Mouse (Mus musculus) cerebellum, postnatal 10 days (tissue): ENCODE measurements around the gene Pde4a.

Experiments
- DNase-seq, 2 experiments: peaks; one replicate each; pipeline ENCODE4 v3.0.0; 2021; ENCODE audit warnings: mixed read lengths in 2 of 2

Gene Pde4a

GRCm38 (mm10) chr9:21165041-21165951, at the start of gene Pde4a:
Gene Pde4a, plus strand, starts transcription at chr9:21165714.
- peak; percentile 75 to 77 for DNase-seq

GRCm38 (mm10) chr9:21117073-21117472, 48.4 kb upstream of the Pde4a start:
- no peak for DNase-seq

- no peak for DNase-seq
Observed at GRCm38 (mm10) chr9:21121483-21121882, 44.0 kb upstream of the Pde4a start.

DNA sequence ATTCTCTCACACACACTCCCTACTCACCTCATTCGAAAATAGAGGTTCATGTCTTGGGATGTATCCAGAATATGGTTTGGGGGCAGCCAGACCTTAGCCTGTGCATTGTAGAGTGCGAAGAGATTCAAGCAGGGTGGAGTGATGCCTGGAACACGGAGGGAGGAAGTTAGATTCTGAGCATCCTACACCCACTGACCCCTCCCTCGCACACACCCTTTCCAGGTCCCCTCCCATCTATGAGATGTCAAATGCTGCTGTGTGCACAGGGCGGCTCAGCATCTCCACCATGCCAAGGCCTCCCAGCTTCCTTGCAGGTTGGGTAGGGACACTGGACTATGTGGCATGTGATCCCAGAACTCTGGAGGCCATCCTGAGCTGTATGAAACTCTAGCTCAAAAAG, 40.7 kb upstream of the Pde4a start:
- DNase-seq = no peak

- no peak for DNase-seq
Observed at GRCm38 (mm10) chr9:21125502-21126258, 39.8 kb upstream of the Pde4a start.

GRCm38 (mm10) chr9:21126259-21126627, 39.3 kb upstream of the Pde4a start:
- no peak for DNase-seq

DNA sequence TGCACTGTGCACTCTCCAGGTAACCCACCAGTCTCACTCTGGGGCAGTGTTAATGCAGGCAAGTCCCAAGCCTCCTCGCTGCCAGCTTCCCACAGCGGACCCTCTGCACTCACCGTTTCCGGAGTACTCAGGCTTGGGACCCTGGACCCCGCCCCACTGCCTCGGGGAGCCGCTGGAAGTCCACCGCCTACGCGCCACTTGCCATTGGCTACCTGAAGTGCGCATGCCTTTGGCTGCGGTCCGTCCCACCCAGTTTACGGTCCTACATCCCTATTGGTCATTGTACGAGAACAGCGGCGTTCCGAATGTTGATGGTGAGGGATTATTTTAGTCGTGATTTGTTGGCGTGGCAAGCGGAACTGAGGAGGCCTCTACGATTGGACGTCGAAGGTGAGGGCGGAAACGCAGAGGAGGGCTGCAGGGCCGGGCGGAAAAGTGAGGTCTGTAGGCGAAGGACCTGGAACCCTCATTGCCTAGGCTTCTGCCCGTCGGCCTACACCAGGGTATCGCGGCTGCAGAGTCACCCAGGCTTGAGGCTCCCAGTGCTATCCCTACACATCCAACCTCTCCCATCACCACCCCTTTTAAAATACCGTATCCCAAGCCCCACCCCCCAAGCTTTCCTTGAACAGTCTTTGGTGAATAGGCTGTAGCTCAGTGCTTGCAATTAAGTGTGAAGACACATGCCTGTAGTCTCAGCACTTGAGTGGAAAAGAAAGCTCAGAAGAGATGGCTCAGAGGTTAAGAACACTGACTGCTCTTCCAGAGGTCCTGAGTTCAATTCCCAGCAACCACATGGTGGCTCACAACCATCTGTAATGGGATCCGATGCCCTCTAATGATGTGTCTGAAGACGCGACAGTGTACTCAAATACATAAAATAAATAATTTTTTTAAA, 34.2 kb upstream of the Pde4a start, which contains the start of gene Tyk2:
Gene Tyk2 (minus strand): TSS at position 185 of the 898 bp plus-strand sequence.
- DNase-seq = peak; percentile 90 to 95

- DNase-seq = peak; percentile 34 to 39
Observed at GRCm38 (mm10) chr9:21132102-21132775, 33.3 kb upstream of the Pde4a start.

- no peak for DNase-seq
Observed at GRCm38 (mm10) chr9:21133064-21133707, 32.3 kb upstream of the Pde4a start.

- DNase-seq = no peak
Observed at GRCm38 (mm10) chr9:21134595-21135328, 30.8 kb upstream of the Pde4a start.

DNA sequence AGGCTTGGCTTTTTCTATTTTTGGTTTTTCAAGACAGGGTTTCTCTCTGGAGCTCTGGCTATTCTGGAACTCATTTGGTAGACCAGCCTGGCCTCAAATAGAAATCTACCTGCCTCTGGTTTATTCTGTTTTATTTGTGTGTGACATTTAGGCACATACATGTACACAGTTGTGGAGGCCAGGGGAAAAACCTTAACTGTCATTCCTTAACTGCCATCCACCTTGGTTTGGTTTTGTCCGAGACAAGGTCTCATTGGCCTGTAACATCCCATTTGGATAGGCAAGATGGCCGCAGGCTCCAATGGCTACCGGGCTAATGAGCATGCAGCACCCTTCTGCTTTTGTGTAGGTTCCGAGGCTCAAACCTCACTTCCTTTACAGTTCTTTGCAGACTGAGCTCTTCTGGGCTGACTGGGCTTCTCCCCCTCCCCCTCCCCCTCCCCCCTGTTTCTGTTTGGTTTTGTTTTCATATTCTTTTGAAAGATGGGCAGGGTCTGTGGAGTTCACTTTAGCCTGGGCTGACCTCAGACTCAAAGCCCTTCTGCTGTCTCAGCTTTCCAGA, 30.1 kb upstream of the Pde4a start:
- no peak for DNase-seq

GRCm38 (mm10) chr9:21135941-21136381, 29.6 kb upstream of the Pde4a start:
- DNase-seq = no peak

DNA sequence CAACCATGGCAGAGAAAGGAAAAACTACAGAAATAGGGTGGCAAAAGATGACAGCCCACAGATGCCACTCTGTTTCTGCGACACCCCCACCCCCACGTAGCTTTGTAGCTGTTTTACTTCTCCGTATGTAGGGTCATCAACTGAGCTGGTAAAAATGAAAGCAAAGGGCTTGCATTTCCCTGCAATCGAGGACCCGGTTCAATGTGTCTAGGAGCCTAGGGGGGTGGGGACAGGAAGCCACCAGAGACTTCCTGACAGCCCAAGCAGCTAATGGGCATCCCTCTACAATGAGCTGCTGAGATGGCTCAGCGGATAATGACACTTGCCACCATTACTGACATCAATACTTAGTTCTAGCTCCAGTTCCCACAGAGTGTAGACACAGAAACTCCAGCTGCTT, 29.1 kb upstream of the Pde4a start:
- DNase-seq = no peak

GRCm38 (mm10) chr9:21137229-21137628, 28.3 kb upstream of the Pde4a start:
- peak; percentile 75 to 84 for DNase-seq

DNA sequence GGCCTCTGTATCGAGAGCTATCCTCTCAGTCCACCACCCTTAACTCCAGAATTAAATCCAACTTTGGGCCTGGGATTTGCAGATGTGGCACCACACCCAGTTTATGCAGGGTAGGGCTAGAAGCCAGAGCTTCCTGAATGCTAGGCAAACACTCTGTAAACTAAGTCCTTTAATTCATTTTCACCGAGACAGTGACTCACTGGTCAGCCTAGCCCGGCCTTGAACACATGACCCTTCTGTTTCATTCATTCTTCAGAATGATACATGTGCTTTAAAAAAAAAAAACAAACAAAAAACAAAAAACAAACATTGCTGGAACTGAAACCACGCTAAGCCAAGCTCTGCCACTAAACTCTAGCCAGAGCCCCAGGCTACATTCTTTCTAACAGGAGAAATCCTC, 27.1 kb upstream of the Pde4a start:
- no peak for DNase-seq

DNA sequence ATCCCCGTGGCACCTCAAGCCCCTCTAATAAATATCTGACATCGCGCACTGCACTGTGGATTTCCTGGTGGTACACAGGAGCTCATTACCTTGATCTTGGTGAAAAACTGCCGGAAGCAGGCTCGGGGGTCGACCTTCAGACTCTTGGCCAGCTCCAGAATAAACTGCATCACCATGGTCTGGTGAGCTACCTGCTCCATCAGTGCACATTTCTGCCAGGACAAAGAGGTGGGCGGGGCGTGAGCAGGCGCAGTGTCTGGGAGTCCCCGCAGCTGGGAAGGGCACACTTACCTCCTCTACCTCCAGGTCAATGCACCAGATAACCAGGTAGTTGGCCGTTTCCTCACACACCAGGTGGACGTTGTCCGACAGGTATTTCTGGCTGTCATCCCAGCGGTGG, 23.6 kb upstream of the Pde4a start:
- no peak for DNase-seq

GRCm38 (mm10) chr9:21144361-21144760, 21.2 kb upstream of the Pde4a start:
- no peak for DNase-seq

DNA sequence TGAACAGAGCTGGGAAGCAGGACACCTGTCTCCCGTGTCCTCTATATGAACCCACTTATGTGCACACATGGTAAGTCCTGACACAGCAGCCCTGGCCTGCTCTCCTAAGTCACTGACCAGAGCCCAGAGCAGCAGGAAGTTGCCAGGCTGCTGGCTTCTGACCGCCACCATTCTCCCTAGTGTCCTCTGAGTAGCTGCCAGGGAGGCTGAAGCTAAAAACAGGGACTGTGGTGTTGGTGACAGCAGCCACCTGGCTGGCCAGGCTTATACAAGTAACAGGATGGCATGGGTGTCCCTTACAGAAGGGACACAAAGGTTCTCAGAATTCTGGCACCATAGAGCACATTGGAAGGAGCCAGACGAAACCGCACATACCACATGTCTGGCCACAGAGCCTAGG, 20.1 kb upstream of the Pde4a start:
- no peak for DNase-seq

DNA sequence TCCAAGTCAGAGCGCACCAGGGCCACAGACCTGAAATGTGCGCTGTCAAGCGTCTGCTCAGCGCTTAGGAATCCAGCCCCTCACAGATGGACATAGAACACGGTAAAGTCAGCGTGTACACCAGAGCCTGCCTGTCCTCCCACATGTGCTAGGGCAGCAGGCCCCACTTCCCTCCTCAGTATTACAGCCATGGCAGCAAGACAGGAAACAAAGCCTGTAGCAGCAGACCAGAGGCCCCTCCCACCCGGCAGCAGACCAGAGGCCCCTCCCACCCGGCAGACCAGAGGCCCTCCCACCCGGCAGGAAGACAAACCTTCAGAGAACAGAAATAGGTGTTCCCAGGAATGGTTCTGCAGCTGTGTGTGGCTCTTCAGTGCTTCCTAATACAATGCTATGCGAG, 18.8 kb upstream of the Pde4a start:
- DNase-seq = no peak

DNA sequence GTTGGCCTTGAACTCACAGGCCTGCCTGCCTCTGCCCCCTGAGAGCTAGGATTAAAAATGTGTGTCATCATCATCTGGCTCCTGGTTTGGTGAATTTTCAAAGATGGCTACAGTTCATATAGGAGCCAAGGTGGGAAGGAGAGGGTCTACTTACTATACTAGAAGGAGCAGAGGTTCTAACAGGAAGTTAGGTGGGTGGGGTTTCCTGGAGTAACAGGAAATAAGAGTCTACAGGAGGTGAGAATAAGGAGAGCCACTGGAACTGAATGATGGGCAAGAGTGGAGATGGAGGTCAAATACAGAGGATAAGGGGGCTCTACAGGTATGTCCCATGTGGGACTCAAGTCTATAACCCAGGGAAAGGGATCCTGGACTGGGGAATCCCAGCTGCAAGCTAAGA, 17.1 kb upstream of the Pde4a start:
- no peak for DNase-seq
